Mouse (Mus musculus) stomach, embryonic 16.5 days (tissue): ENCODE data around the gene Mab21l1. TPM values are rescaled to one million over a fixed set of nuclear protein-coding genes. Genes with fewer than 3 reads are reported as not detected.

Experiments
- ATAC-seq: fragments of 200-750 bp; cut with Nextera tagmentation; 2 replicates; pipeline ENCODE4 v1.8.0; 2017; ENCODE audit warnings: moderate number of reproducible peaks, moderate TSS enrichment; ENCODE audit not compliant: insufficient read depth, low FRiP score
- H3K27ac ChIP-seq: fragments of 300-500 bp; sonication (generic); 2 replicates; pipeline ENCODE4 v1.5.1; 2014; ENCODE audit warnings: low read length
- H3K27me3 ChIP-seq: fragments of 300-500 bp; sonication (generic); 2 replicates; pipeline ENCODE4 v1.6.1; 2014; ENCODE audit warnings: low read length, control low read depth, mixed read lengths; ENCODE audit not compliant: control insufficient read depth, insufficient read depth
- H3K36me3 ChIP-seq: fragments of 300-500 bp; sonication (generic); 2 replicates; pipeline ENCODE4 v1.6.1; 2014; ENCODE audit warnings: low read length; ENCODE audit not compliant: control insufficient read depth, insufficient read depth
- H3K4me1 ChIP-seq: fragments of 300-500 bp; sonication (generic); 2 replicates; pipeline ENCODE4 v1.6.1; 2014; ENCODE audit warnings: low read length, control low read depth, mixed read lengths; ENCODE audit not compliant: control insufficient read depth, insufficient read depth
- H3K4me2 ChIP-seq: fragments of 300-500 bp; sonication (generic); 2 replicates; pipeline ENCODE4 v1.6.1; 2014; ENCODE audit warnings: low read depth, low read length, mixed read lengths
- H3K4me3 ChIP-seq: fragments of 300-500 bp; sonication (generic); replicated peaks from 2 replicates; pipeline ENCODE4 v1.5.1; 2014; ENCODE audit warnings: mild to moderate bottlenecking, low read length
- H3K9ac ChIP-seq: fragments of 300-500 bp; sonication (generic); 2 replicates; pipeline ENCODE4 v1.6.1; 2014; ENCODE audit warnings: low read length
- H3K9me3 ChIP-seq: fragments of 300-500 bp; sonication (generic); replicated peaks from 2 replicates; pipeline ENCODE4 v1.6.1; 2016; ENCODE audit warnings: low read length, control low read depth; ENCODE audit not compliant: control insufficient read depth
- WGBS: fragments of 180-500 bp; shearing (Covaris S2); extraction: QIAGEN DNeasy Blood & Tissue Kit; methylation state at CpG from one replicate; pipeline ENCODE4 v1.1.7; 2014; 5-methylcytosine and 5-hydroxymethylcytosine counted together
- polyA plus RNA-seq: library from polyadenylated mRNA; unstranded; fragments of >200 nt; fragmentation: Nextera tagmentation; extraction: Ambion mirVana; gene quantifications from 2 replicates; pipeline ENCODE4 v1.2.1, GENCODE M21; 2015

Mab21l1 gene
- polyA plus RNA-seq, 1 experiment from 2014 or later: 8.4 TPM

DNA sequence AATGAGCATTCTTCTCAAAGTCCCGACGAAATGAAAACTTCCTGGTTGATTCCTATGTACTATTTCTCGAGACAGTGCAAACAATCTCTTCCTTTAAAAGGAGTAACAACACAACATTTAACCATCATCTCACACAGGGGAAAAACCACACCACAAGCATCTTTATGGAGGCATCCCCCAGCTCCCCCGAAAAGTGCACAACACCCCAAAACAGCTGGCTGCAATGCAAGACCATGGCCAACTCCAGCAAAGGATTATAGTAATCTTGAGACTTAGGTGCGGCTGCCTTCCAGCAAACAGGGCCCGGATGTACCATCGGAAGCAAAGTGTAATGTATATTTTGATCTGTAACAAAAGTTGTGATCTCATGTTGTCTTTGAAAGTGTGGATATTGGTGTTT, 1.8 kb downstream of the Mab21l1 start:
- Histone ChIP-seq H3K36me3 (no peaks in the 10 kb centered on the region), H3K9ac (0 out of 2 replicates have a peak overlapping the region, but pooled peaks have one; percentile 48), H3K27ac (no peak overlapping the region), H3K4me2 (peak overlapping the region; percentile 16; the same call in 1 of the 2 replicates), H3K9me3 (no peaks in the 10 kb centered on the region), H3K27me3 (peaks cover 61% of the 10 kb centered on the region), H3K4me3 (peak overlapping the region; percentile 29), H3K4me1 (peaks cover 9% of the 10 kb centered on the region)
- no peak for ATAC-seq
- WGBS: 40% methylated on average over 7 of the region's 7 CpGs

DNA sequence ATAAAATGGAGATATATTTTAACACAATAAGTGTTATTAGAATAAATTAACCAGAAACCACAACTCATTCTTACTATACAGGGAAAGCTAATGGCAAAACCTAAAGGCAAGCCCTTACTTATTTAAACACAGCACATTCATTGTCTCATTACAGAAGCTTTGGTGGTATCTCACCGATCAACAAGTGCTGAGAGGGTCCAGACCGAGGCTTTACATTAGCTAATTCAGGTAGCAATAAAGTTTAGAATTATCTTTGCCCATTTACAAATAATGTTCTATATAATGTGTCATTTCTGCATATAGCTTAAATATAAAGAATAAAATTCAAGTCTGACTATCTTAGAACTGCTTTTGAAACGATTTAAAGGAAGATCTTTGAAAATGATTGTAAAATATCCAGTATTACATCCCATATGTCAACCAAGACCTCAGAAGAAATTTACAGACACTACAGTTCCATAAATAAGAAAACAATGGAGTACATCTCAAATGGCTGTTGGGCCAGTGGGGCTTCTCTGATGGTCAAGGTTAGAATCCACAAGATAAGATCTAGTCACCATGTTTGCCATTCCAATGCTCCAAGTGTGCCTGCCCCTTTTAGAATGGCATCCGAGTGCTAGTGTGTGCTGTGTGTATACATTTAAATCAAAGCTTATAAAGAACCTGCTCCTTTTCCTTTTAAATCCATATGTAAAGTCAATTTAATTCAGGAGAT, 3.1 kb downstream of the Mab21l1 start:
- H3K36me3 ChIP-seq: no peaks in the 10 kb centered on the region
- ATAC-seq: no peak
- H3K27me3 ChIP-seq: peaks cover 56% of the 10 kb centered on the region
- no peak overlapping the region for H3K4me2 ChIP-seq
- H3K9me3 ChIP-seq: no peaks in the 10 kb centered on the region
- no peak overlapping the region for H3K27ac ChIP-seq
- no peak overlapping the region for H3K4me3 ChIP-seq
- 83% methylated on average over 4 of the region's 4 CpGs for WGBS
- peaks cover 6% of the 10 kb centered on the region for H3K4me1 ChIP-seq
- no peak overlapping the region for H3K9ac ChIP-seq

GRCm38 (mm10) chr3:55785981-55786725, 3.8 kb downstream of the Mab21l1 start:
- Histone ChIP-seq H3K9ac (no peak overlapping the region), H3K4me1 (no peaks in the 10 kb centered on the region), H3K4me2 (0 out of 2 replicates have a peak overlapping the region, but pooled peaks have one; percentile 74), H3K36me3 (no peaks in the 10 kb centered on the region), H3K27me3 (peaks cover 49% of the 10 kb centered on the region), H3K27ac (no peak overlapping the region), H3K4me3 (no peak overlapping the region), H3K9me3 (no peaks in the 10 kb centered on the region)
- WGBS: 65% methylated on average over 3 of the region's 3 CpGs
- ATAC-seq: no peak

- peak overlapping the region; percentile 69 for H3K9ac ChIP-seq
- H3K4me1 ChIP-seq: no peaks in the 10 kb centered on the region
- H3K27me3 ChIP-seq: peaks cover 42% of the 10 kb centered on the region
- 46% methylated on average over 17 of the region's 17 CpGs for WGBS
- no peak for ATAC-seq
- H3K27ac ChIP-seq: 0 out of 2 replicates have a peak overlapping the region, but pooled peaks have one; percentile 42
- H3K4me2 ChIP-seq: peak overlapping the region; percentile 74
- H3K36me3 ChIP-seq: no peaks in the 10 kb centered on the region
- H3K9me3 ChIP-seq: no peaks in the 10 kb centered on the region
- peak overlapping the region; percentile 49 for H3K4me3 ChIP-seq
These were observed 4.7 kb downstream of the Mab21l1 start for GRCm38 (mm10) chr3:55786835-55787486.

- 3% methylated on average over 53 of the region's 54 CpGs for WGBS
- Histone ChIP-seq H3K9me3 (no peaks in the 10 kb centered on the region), H3K4me1 (no peaks in the 10 kb centered on the region), H3K9ac (peak overlapping the region; percentile 69), H3K4me3 (peak overlapping the region; percentile 49), H3K27ac (peak overlapping the region; percentile 42; the same call in 1 of the 2 replicates), H3K27me3 (peaks cover 35% of the 10 kb centered on the region), H3K4me2 (peak overlapping the region; percentile 74), H3K36me3 (no peaks in the 10 kb centered on the region)
- peak; percentile 77; the same call in 1 of the 2 replicates for ATAC-seq
These were observed 5.3 kb downstream of the Mab21l1 start for GRCm38 (mm10) chr3:55787487-55788213.

DNA sequence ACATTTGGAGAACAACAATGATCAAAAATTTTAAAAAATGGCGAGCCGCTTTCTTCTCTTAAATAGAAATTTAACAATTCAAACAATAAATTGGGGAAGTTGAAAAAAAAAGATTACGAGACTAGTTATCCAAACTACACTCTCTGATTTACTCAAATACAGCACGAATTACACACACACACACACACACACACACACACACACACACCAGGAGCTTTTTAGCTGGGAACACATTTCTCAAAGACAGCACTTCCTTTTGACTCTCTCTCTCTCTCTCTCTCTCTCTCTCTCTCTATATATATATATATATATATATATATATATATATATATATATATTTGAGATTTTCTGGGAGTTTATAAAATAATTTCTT, 5.9 kb downstream of the Mab21l1 start:
- Histone ChIP-seq H3K27me3 (peaks cover 29% of the 10 kb centered on the region), H3K36me3 (no peaks in the 10 kb centered on the region), H3K27ac (no peak overlapping the region), H3K9ac (no peak overlapping the region), H3K4me3 (peak overlapping the region; percentile 49), H3K4me1 (no peaks in the 10 kb centered on the region), H3K9me3 (no peaks in the 10 kb centered on the region), H3K4me2 (peak overlapping the region; percentile 74)
- no peak for ATAC-seq
- WGBS: 24% methylated on average over 4 of the region's 4 CpGs

GRCm38 (mm10) chr3:55788621-55789201, 6.4 kb downstream of the Mab21l1 start:
- WGBS: 54% methylated on average over 5 of the region's 5 CpGs
- Histone ChIP-seq H3K9ac (no peak overlapping the region), H3K36me3 (no peaks in the 10 kb centered on the region), H3K4me2 (no peak overlapping the region), H3K4me1 (no peaks in the 10 kb centered on the region), H3K27ac (no peak overlapping the region), H3K9me3 (no peaks in the 10 kb centered on the region), H3K27me3 (peaks cover 24% of the 10 kb centered on the region), H3K4me3 (no peak overlapping the region)
- no peak for ATAC-seq

- no peak for ATAC-seq
- Histone ChIP-seq H3K4me1 (no peaks in the 10 kb centered on the region), H3K4me3 (no peak overlapping the region), H3K27me3 (peaks cover 18% of the 10 kb centered on the region), H3K36me3 (no peaks in the 10 kb centered on the region), H3K9ac (no peak overlapping the region), H3K9me3 (no peaks in the 10 kb centered on the region), H3K27ac (no peak overlapping the region), H3K4me2 (no peak overlapping the region)
- WGBS: 61% methylated on average over 2 of the region's 2 CpGs
These were observed 7.5 kb downstream of the Mab21l1 start for GRCm38 (mm10) chr3:55789856-55790255.
